29 mouse cellular contexts compared by ENCODE assay signal in the genomic region with DNA sequence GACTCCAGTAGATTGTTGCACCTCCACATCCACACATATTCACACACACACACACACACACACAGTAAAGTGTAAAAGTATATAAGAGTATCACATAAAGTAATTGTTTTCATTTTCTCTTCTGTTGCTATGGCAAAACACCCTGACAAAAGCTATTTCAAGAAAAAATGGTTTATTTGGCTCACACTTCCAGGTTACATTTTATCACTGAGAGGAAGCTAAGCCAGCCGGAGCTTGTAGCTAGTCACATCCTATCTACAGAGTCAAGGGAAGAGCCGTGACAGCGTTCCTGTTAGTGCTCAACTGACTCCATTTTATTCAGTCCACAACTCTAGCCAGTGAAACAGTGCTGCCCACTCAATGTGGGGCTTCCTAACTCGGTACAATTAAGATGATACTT. TPM values are rescaled to one million over a fixed set of nuclear protein-coding genes. Genes with fewer than 3 reads are reported as not detected.
DNase-seq lines count a peak whose midpoint lies in the region; ATAC-seq and TF ChIP-seq lines count a peak whose summit lies in the region.
"Had no signal": no experiment of that assay in that cellular context is flagged by ENCODE, and none has a peak within 500 bp of the region (broad histone marks: within the 10 kb centered on the region; RNA-seq: fewer than 3 reads in every experiment).

No protein-coding gene starts in this region.

- no peak for DNase-seq in frontal cortex, postnatal 36 days (ENCODE audit: low spot score in 2 of 2)
- no peak for DNase-seq in limb, embryonic 14.5 days (ENCODE audit: low spot score)
- no peak for DNase-seq in limb, embryonic 10.5 days (ENCODE audit: low spot score)
- DNase-seq in lung, postnatal 10 days, result peak; percentile 43
- DNase-seq in lung, adult 2 months, result no peak
- DNase-seq in brain, adult 2 months (ENCODE audit: low read depth, low spot score), result peak; percentile 36
- no peak for DNase-seq in gastrocnemius, postnatal 10 days

- H3K9ac ChIP-seq in limb, embryonic 14.5 days (ENCODE audit: low read depth, low read length, severe bottlenecking), result no peak overlapping the region
- H3K9ac ChIP-seq: embryonic facial prominence, embryonic 12.5 days; embryonic facial prominence, embryonic 15.5 days; forebrain, embryonic 12.5 days; forebrain, embryonic 15.5 days; heart, embryonic 13.5 days; hindbrain, embryonic 13.5 days had no signal

- no peak for TF ChIP-seq CTCF in lung, adult 2 months (IDR thresholded peaks at IDR 0.05; ENCODE audit: insufficient read depth, low read length)

- no peak overlapping the region for H3K4me3 ChIP-seq in limb, embryonic 14.5 days (replicated peaks; ENCODE audit: low read length)
- no peak overlapping the region for H3K4me3 ChIP-seq in limb, embryonic 10.5 days
- no peak overlapping the region for H3K4me3 ChIP-seq in lung, adult 2 months (replicated peaks; ENCODE audit: extremely low read depth, low read depth, low read length)
- H3K4me3 ChIP-seq: embryonic facial prominence, embryonic 12.5 days; embryonic facial prominence, embryonic 15.5 days; forebrain, embryonic 12.5 days; forebrain, embryonic 15.5 days; heart, adult 2 months; heart, embryonic 10.5 days; heart, embryonic 13.5 days; hindbrain, embryonic 10.5 days; hindbrain, embryonic 13.5 days had no signal

- H3K9me3 ChIP-seq in limb, embryonic 14.5 days (ENCODE audit: control insufficient read depth, low read length), result no peaks in the 10 kb centered on the region
- no peaks in the 10 kb centered on the region for H3K9me3 ChIP-seq in limb, embryonic 10.5 days (replicated peaks)
- H3K9me3 ChIP-seq: embryonic facial prominence, embryonic 12.5 days; embryonic facial prominence, embryonic 15.5 days; forebrain, embryonic 12.5 days; forebrain, embryonic 15.5 days; G1E; heart, embryonic 10.5 days; heart, embryonic 13.5 days; hindbrain, embryonic 10.5 days; hindbrain, embryonic 13.5 days had no signal

- H3K4me2 ChIP-seq in limb, embryonic 14.5 days (replicated peaks; ENCODE audit: low read depth, low read length, severe bottlenecking), result no peak overlapping the region
- H3K4me2 ChIP-seq: embryonic facial prominence, embryonic 12.5 days; embryonic facial prominence, embryonic 15.5 days; forebrain, embryonic 12.5 days; forebrain, embryonic 15.5 days; heart, embryonic 13.5 days; hindbrain, embryonic 13.5 days had no signal

- ATAC-seq in frontal cortex, adult (ENCODE audit: low TSS enrichment), result 0 out of 2 replicates have a peak, but pooled peaks have one; percentile 29
- ATAC-seq in limb, embryonic 14.5 days (ENCODE audit: low FRiP score, low read depth), result no peak
- ATAC-seq: forebrain, embryonic 15.5 days; Patski had no signal

- 0 out of 2 replicates have a peak overlapping the region, but pooled peaks have one; percentile 13 for H3K27ac ChIP-seq in limb, embryonic 14.5 days (replicated peaks; ENCODE audit: low read depth, low read length)
- H3K27ac ChIP-seq in limb, embryonic 10.5 days, result no peak overlapping the region
- H3K27ac ChIP-seq: embryonic facial prominence, embryonic 12.5 days; embryonic facial prominence, embryonic 15.5 days; forebrain, embryonic 12.5 days; forebrain, embryonic 15.5 days; heart, adult 2 months; heart, embryonic 10.5 days; heart, embryonic 13.5 days; hindbrain, embryonic 10.5 days; hindbrain, embryonic 13.5 days had no signal

- H3K4me1 ChIP-seq in limb, embryonic 14.5 days (ENCODE audit: control insufficient read depth, insufficient read depth, low read length), result peaks cover 14% of the 10 kb centered on the region
- H3K4me1 ChIP-seq in limb, embryonic 10.5 days, result peaks cover 9% of the 10 kb centered on the region
- H3K4me1 ChIP-seq in lung, adult 2 months (ENCODE audit: control insufficient read depth, insufficient read depth, low read length), result no peaks in the 10 kb centered on the region

- no peaks in the 10 kb centered on the region for H3K27me3 ChIP-seq in limb, embryonic 14.5 days (ENCODE audit: control insufficient read depth, insufficient read depth, low read length)
- no peaks in the 10 kb centered on the region for H3K27me3 ChIP-seq in limb, embryonic 10.5 days (ENCODE audit: low read depth, poor library complexity, severe bottlenecking)
- H3K27me3 ChIP-seq: CH12.LX; embryonic facial prominence, embryonic 12.5 days; embryonic facial prominence, embryonic 15.5 days; forebrain, embryonic 15.5 days; heart, embryonic 13.5 days; Patski had no signal

- no peaks in the 10 kb centered on the region for H3K36me3 ChIP-seq in limb, embryonic 14.5 days (ENCODE audit: control insufficient read depth, insufficient read depth, low read length)
- peaks cover 13% of the 10 kb centered on the region for H3K36me3 ChIP-seq in limb, embryonic 10.5 days
- H3K36me3 ChIP-seq: embryonic facial prominence, embryonic 12.5 days; embryonic facial prominence, embryonic 15.5 days; forebrain, embryonic 12.5 days; forebrain, embryonic 15.5 days; G1E; heart, embryonic 10.5 days; heart, embryonic 13.5 days; hindbrain, embryonic 10.5 days; hindbrain, embryonic 13.5 days had no signal

- TF ChIP-seq POLR2A in limb, embryonic 14.5 days (IDR thresholded peaks at IDR 0.05; ENCODE audit: borderline replicate concordance, extremely low read depth, insufficient read depth, insufficient read length), result no peak
- TF ChIP-seq POLR2A in lung, adult 2 months (IDR thresholded peaks at IDR 0.05; ENCODE audit: borderline replicate concordance, extremely low read depth, low read depth, low read length), result no peak

- 81% methylated on average over 4 of the region's 4 CpGs for whole genome bisulfite sequencing in limb, embryonic 14.5 days
- 80% methylated on average over 4 of the region's 4 CpGs for WGBS in limb, embryonic 10.5 days
- WGBS in lung, adult 2 months, result 48% methylated on average over 4 of the region's 4 CpGs

RNA-seq across cellular contexts. Expression of a gene that starts 2.4 kb away (rescaled TPM):
- polyA plus RNA-seq in limb, embryonic 14.5 days (2012; rRNA removed), result 8.7 and 11.4 TPM in 2 replicates
- polyA plus RNA-seq in limb, embryonic 14.5 days (2014; fragmentation: Nextera tagmentation; extraction: Ambion mirVana), result 6.4 and 6.7 TPM in 2 replicates
- polyA plus RNA-seq in limb, embryonic 10.5 days (2016; fragmentation: Nextera tagmentation; extraction: Ambion mirVana), result 0.40 and 0.65 TPM in 2 replicates
- 5.8 and 8.4 TPM in 2 replicates for polyA plus RNA-seq in lung, adult 2 months (2012; rRNA removed)
- 1 to 10 TPM; 6.4 to 7.8 TPM for total RNA-seq in gastrocnemius, postnatal 10 days (2021)
- total RNA-seq: common myeloid progenitor, adult 5-6 weeks; G1E; granulocyte monocyte progenitor cell, adult 5-6 weeks had no signal
- polyA plus RNA-seq: G1E had no signal

RNA-seq across cellular contexts. Expression of a gene that starts 32.3 kb away (rescaled TPM):
- not detected in 2 replicates for polyA plus RNA-seq in limb, embryonic 14.5 days (2012; rRNA removed)
- polyA plus RNA-seq in limb, embryonic 14.5 days (2014; fragmentation: Nextera tagmentation; extraction: Ambion mirVana), result not detected in 2 replicates
- not detected in 2 replicates for polyA plus RNA-seq in limb, embryonic 10.5 days (2016; fragmentation: Nextera tagmentation; extraction: Ambion mirVana)
- 0.90 and 1.1 TPM in 2 replicates for polyA plus RNA-seq in lung, adult 2 months (2012; rRNA removed)
- total RNA-seq in gastrocnemius, postnatal 10 days (2021), result not detected
- total RNA-seq: CH12.LX; common myeloid progenitor, adult 5-6 weeks; G1E; gastrocnemius, adult 8-10 months; gastrocnemius, postnatal 36 days; granulocyte monocyte progenitor cell, adult 5-6 weeks; heart, adult 2 months; heart, postnatal 36 days had no signal
- polyA plus RNA-seq: cerebellum, adult 2 months; embryonic facial prominence, embryonic 12.5 days; embryonic facial prominence, embryonic 15.5 days; forebrain, embryonic 12.5 days; forebrain, embryonic 15.5 days; frontal cortex, adult 2 months; G1E; heart, embryonic 10.5 days; heart, embryonic 13.5 days; heart, postnatal 0 days; hindbrain, embryonic 10.5 days; hindbrain, embryonic 13.5 days; hindbrain, embryonic 16.5 days; Patski had no signal

RNA-seq across cellular contexts. Expression of a gene that starts 48.5 kb away (rescaled TPM):
- 20.3 and 24.6 TPM in 2 replicates for polyA plus RNA-seq in limb, embryonic 14.5 days (2012; rRNA removed)
- 14.6 and 15.9 TPM in 2 replicates for polyA plus RNA-seq in limb, embryonic 14.5 days (2014; fragmentation: Nextera tagmentation; extraction: Ambion mirVana)
- 11.5 and 12.5 TPM in 2 replicates for polyA plus RNA-seq in limb, embryonic 10.5 days (2016; fragmentation: Nextera tagmentation; extraction: Ambion mirVana)
- polyA plus RNA-seq in lung, adult 2 months (2012; rRNA removed), result 14.5 and 14.8 TPM in 2 replicates
- 1 to 10 TPM; 6.5 to 7.0 TPM for total RNA-seq in gastrocnemius, postnatal 10 days (2021)
- total RNA-seq: CH12.LX had no signal
- polyA plus RNA-seq: G1E had no signal

RNA-seq across cellular contexts. Expression of a gene that starts 50.3 kb away (rescaled TPM):
- 0.25 and 0.32 TPM in 2 replicates for polyA plus RNA-seq in limb, embryonic 14.5 days (2012; rRNA removed)
- 0.26 and 0.40 TPM in 2 replicates for polyA plus RNA-seq in limb, embryonic 14.5 days (2014; fragmentation: Nextera tagmentation; extraction: Ambion mirVana)
- 0.16 TPM in 1 of 2 replicates, not detected in the other for polyA plus RNA-seq in limb, embryonic 10.5 days (2016; fragmentation: Nextera tagmentation; extraction: Ambion mirVana)
- 43.2 and 46.8 TPM in 2 replicates for polyA plus RNA-seq in lung, adult 2 months (2012; rRNA removed)
- total RNA-seq in gastrocnemius, postnatal 10 days (2021), result 1 to 10 TPM; 1.6 to 2.2 TPM
- total RNA-seq: common myeloid progenitor, adult 5-6 weeks; granulocyte monocyte progenitor cell, adult 5-6 weeks had no signal
- polyA plus RNA-seq: G1E, Patski had no signal

Comparison
In these comparisons a context has a peak if more than half of its experiments do, and no peak if none do; other contexts are left out.
1. DNase-seq: peak in lung, postnatal 10 days (single experiment) and brain, adult 2 months (single experiment); none in frontal cortex, postnatal 36 days (0 of 2), limb, embryonic 14.5 days (single experiment), limb, embryonic 10.5 days (single experiment), lung, adult 2 months (single experiment) and gastrocnemius, postnatal 10 days (single experiment).